24 mouse cellular contexts compared by ENCODE assay signal in genomic region chr8:111613181-111613580, GRCm38 (mm10). TPM values are rescaled to one million over a fixed set of nuclear protein-coding genes. Genes with fewer than 3 reads are reported as not detected.
A peak's percentile ranks its signal among the peaks of the same experiment; 100 is the strongest.
DNase-seq lines count a peak whose midpoint lies in the region; ATAC-seq and TF ChIP-seq lines count a peak whose summit lies in the region.
"Had no signal": no experiment of that assay in that cellular context is flagged by ENCODE, and none has a peak within 500 bp of the region (broad histone marks: within the 10 kb centered on the region; RNA-seq: fewer than 3 reads in every experiment).

No protein-coding gene starts in this region.

- 73% methylated on average over 5 of the region's 5 CpGs for WGBS in heart, embryonic 11.5 days (ENCODE audit: insufficient replicate concordance)
- 34% methylated on average over 5 of the region's 5 CpGs for WGBS in small intestine, adult 2 months
- WGBS in midbrain, embryonic 15.5 days: 82% methylated on average over 5 of the region's 5 CpGs

- no peak overlapping the region for H3K27ac ChIP-seq in heart, embryonic 11.5 days (ENCODE audit: low read depth, low read length)
- H3K27ac ChIP-seq in small intestine, adult 2 months (ENCODE audit: insufficient read depth, low read depth, low read length): 0 out of 2 replicates have a peak overlapping the region, but pooled peaks have one; percentile 31
- H3K27ac ChIP-seq in midbrain, embryonic 15.5 days: no peak overlapping the region
- H3K27ac ChIP-seq: embryonic facial prominence, embryonic 10.5 days; heart, embryonic 13.5 days; hindbrain, embryonic 12.5 days; limb, embryonic 13.5 days; liver, embryonic 12.5 days; midbrain, embryonic 12.5 days had no signal

- no peaks in the 10 kb centered on the region for H3K27me3 ChIP-seq in heart, embryonic 11.5 days (ENCODE audit: control insufficient read depth, insufficient read depth, low read length)
- H3K27me3 ChIP-seq in small intestine, adult 2 months (ENCODE audit: control insufficient read depth, insufficient read depth, low read length): no peaks in the 10 kb centered on the region
- no peaks in the 10 kb centered on the region for H3K27me3 ChIP-seq in midbrain, embryonic 15.5 days (replicated peaks)
- H3K27me3 ChIP-seq: heart, embryonic 13.5 days; hindbrain, embryonic 12.5 days; limb, embryonic 13.5 days; liver, embryonic 12.5 days; midbrain, embryonic 12.5 days had no signal

- ATAC-seq in heart, embryonic 11.5 days (replicated peaks; ENCODE audit: insufficient number of reproducible peaks, low FRiP score, low TSS enrichment): no peak
- no peak for ATAC-seq in midbrain, embryonic 15.5 days (replicated peaks)
- ATAC-seq: CD4-positive, CD25-positive, alpha-beta regulatory T cell, adult 4 months; forebrain, embryonic 16.5 days; liver, embryonic 12.5 days had no signal

- TF ChIP-seq POLR2A in small intestine, adult 2 months (IDR thresholded peaks at IDR 0.05; ENCODE audit: low read depth, low read length): no peak

- H3K4me2 ChIP-seq in heart, embryonic 11.5 days: no peak overlapping the region
- H3K4me2 ChIP-seq in midbrain, embryonic 15.5 days: no peak overlapping the region
- H3K4me2 ChIP-seq: heart, embryonic 13.5 days; hindbrain, embryonic 12.5 days; limb, embryonic 13.5 days; liver, embryonic 12.5 days; midbrain, embryonic 12.5 days had no signal

- 0 out of 2 replicates have a peak, but pooled peaks cover 2% of the 10 kb centered on the region for H3K36me3 ChIP-seq in heart, embryonic 11.5 days (ENCODE audit: control insufficient read depth, insufficient read depth, low read length)
- H3K36me3 ChIP-seq in small intestine, adult 2 months (ENCODE audit: control insufficient read depth, insufficient read depth, low read length): 0 out of 2 replicates have a peak, but pooled peaks cover 2% of the 10 kb centered on the region
- H3K36me3 ChIP-seq in midbrain, embryonic 15.5 days (replicated peaks): 0 out of 2 replicates have a peak, but pooled peaks cover 6% of the 10 kb centered on the region

- H3K9ac ChIP-seq in heart, embryonic 11.5 days (ENCODE audit: low read depth, low read length): no peak overlapping the region
- H3K9ac ChIP-seq in midbrain, embryonic 15.5 days: no peak overlapping the region
- H3K9ac ChIP-seq: heart, embryonic 13.5 days; hindbrain, embryonic 12.5 days; limb, embryonic 13.5 days; liver, embryonic 12.5 days; midbrain, embryonic 12.5 days had no signal

- H3K4me3 ChIP-seq in heart, embryonic 11.5 days (ENCODE audit: low read depth, low read length): no peak overlapping the region
- no peak overlapping the region for H3K4me3 ChIP-seq in small intestine, adult 2 months (ENCODE audit: low read depth, low read length)
- H3K4me3 ChIP-seq in midbrain, embryonic 15.5 days: no peak overlapping the region
- H3K4me3 ChIP-seq: embryonic facial prominence, embryonic 10.5 days; heart, embryonic 13.5 days; hindbrain, embryonic 12.5 days; limb, embryonic 13.5 days; liver, embryonic 12.5 days; midbrain, embryonic 12.5 days had no signal

- no peaks in the 10 kb centered on the region for H3K9me3 ChIP-seq in heart, embryonic 11.5 days (replicated peaks; ENCODE audit: control insufficient read depth, low read length)
- no peaks in the 10 kb centered on the region for H3K9me3 ChIP-seq in midbrain, embryonic 15.5 days
- H3K9me3 ChIP-seq: embryonic facial prominence, embryonic 10.5 days; heart, embryonic 13.5 days; hindbrain, embryonic 12.5 days; limb, embryonic 13.5 days; liver, embryonic 12.5 days; midbrain, embryonic 12.5 days had no signal

- TF ChIP-seq CTCF in small intestine, adult 2 months (IDR thresholded peaks at IDR 0.05; ENCODE audit: extremely low read depth, insufficient read length, insufficient replicate concordance, low read depth, low read length): no peak

- DNase-seq in heart, adult 11 months: peak; percentile 91
- peak; percentile 61 for DNase-seq in 416B (ENCODE audit: low read depth)
- peak; percentile 99 for DNase-seq in R1 (ENCODE audit: low read depth, low spot score)
- no peak for DNase-seq in thymus, postnatal 10 days (ENCODE audit: low spot score in 2 of 2)
- no peak for DNase-seq in ovary, postnatal 10 days (ENCODE audit: low spot score)
- DNase-seq: adrenal gland, postnatal 36 days; cerebellum, postnatal 10 days; kidney, adult 8-10 months; kidney, postnatal 10 days; lung, adult 18-20 months; right cerebral cortex, postnatal 14 days; spleen, adult 18-20 months; thymus, adult 2 months had no signal

- no peaks in the 10 kb centered on the region for H3K4me1 ChIP-seq in heart, embryonic 11.5 days (ENCODE audit: control insufficient read depth, insufficient read depth, low read length)
- H3K4me1 ChIP-seq in small intestine, adult 2 months (ENCODE audit: control insufficient read depth, insufficient read depth, insufficient read length, low read length): peaks cover 4% of the 10 kb centered on the region; the same call in 1 of the 2 replicates
- H3K4me1 ChIP-seq in midbrain, embryonic 15.5 days: peaks cover 8% of the 10 kb centered on the region; the same call in 1 of the 2 replicates
- H3K4me1 ChIP-seq: liver, embryonic 12.5 days; midbrain, embryonic 12.5 days had no signal

RNA-seq across cellular contexts. Expression of gene Ldhd, which starts 17.0 kb away (rescaled TPM):
- polyA plus RNA-seq in heart, embryonic 11.5 days (2014; fragmentation: Nextera tagmentation; extraction: Ambion mirVana): 0.39 and 0.52 TPM in 2 replicates
- polyA plus RNA-seq in small intestine, adult 2 months (2012; rRNA removed): 2.8 and 8.4 TPM in 2 replicates
- 0.71 and 0.82 TPM in 2 replicates for polyA plus RNA-seq in midbrain, embryonic 15.5 days (2015; fragmentation: Nextera tagmentation; extraction: Ambion mirVana)

RNA-seq across cellular contexts. Expression of gene Zfp1, which starts 30.0 kb away (rescaled TPM):
- polyA plus RNA-seq in heart, embryonic 11.5 days (2014; fragmentation: Nextera tagmentation; extraction: Ambion mirVana): 16.5 and 18.5 TPM in 2 replicates
- polyA plus RNA-seq in small intestine, adult 2 months (2012; rRNA removed): 1.3 and 1.6 TPM in 2 replicates
- 29.1 and 30.0 TPM in 2 replicates for polyA plus RNA-seq in midbrain, embryonic 15.5 days (2015; fragmentation: Nextera tagmentation; extraction: Ambion mirVana)

Comparison
In these comparisons a context has a peak if more than half of its experiments do, and no peak if none do; other contexts are left out.
1. DNase-seq: peak in heart, adult 11 months (single experiment), 416B (single experiment) and R1 (single experiment); none in thymus, postnatal 10 days (0 of 2) and ovary, postnatal 10 days (single experiment).